Mouse (Mus musculus): Measurements from ENCODE around the gene Cavin2.
A peak's percentile ranks its signal among the peaks of the same experiment; 100 is the strongest.

Gene Cavin2

GRCm38 (mm10) chr1:51315476-51315875, 26.6 kb downstream of the Cavin2 start:
- no peak for DNase-seq

- no peak for DNase-seq
Observed at GRCm38 (mm10) chr1:51323506-51323905, 34.6 kb downstream of the Cavin2 start.

- no peak for DNase-seq
Observed at GRCm38 (mm10) chr1:51328541-51328940, 39.6 kb downstream of the Cavin2 start.

- peak; percentile 16 for DNase-seq
Observed at GRCm38 (mm10) chr1:51332986-51333385, 44.1 kb downstream of the Cavin2 start.

- peak; percentile 83 for DNase-seq
Observed at GRCm38 (mm10) chr1:51333557-51334285, 44.8 kb downstream of the Cavin2 start.

- DNase-seq, result peak; percentile 51
Observed at GRCm38 (mm10) chr1:51334289-51334688, 45.4 kb downstream of the Cavin2 start.

DNA sequence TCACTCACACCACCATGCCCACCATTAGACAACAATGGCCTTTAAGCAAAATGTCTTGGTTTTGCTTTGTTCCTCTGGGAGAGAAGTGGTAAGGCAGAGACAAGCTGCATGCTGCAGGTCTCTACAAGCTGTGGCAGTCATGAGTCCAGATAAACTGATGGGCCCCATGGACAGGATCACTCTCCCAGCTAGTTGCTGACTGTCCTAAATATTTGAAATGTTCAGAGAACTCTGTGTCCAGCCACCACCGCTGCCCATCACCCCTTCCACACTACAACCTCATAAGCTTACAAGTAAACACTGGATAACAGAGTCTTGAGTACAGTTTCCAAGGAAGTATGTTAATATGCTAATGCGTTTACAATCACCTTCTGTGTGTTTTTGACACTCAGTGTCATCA, 46.2 kb downstream of the Cavin2 start:
- DNase-seq, result no peak

GRCm38 (mm10) chr1:51344160-51344559, 55.2 kb downstream of the Cavin2 start:
- DNase-seq, result no peak

- no peak for DNase-seq
Observed at GRCm38 (mm10) chr1:51347596-51347995, 58.7 kb downstream of the Cavin2 start.

DNA sequence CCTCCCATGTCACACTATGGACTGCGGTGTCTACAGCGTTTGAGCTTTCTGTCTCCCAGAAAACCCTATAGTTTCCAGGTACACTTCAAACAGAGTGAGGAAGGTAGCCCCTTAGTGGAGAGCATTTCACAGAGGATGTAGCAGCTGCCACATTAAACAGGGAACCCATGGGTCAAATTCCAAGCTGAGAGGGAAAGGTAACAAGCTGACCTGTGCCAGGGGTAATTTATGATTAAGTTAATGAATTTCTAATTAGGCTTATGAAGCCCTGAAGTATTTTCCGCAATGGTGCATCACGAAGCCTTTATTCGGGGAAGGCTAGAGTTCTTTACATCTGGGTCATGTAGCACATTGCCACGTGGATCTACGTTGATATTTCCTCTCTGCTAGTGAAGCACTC, 59.7 kb downstream of the Cavin2 start:
- no peak for DNase-seq

GRCm38 (mm10) chr1:51349291-51349967, 60.5 kb downstream of the Cavin2 start:
- DNase-seq, result no peak

All from cerebellum, adult 11-12 months (tissue).